Mouse (Mus musculus) liver, embryonic 15.5 days (tissue): Measurements from ENCODE around the gene Btbd35f22. TPM values are rescaled to one million over a fixed set of nuclear protein-coding genes. Genes with fewer than 3 reads are reported as not detected.
"Not testable (repeated sequence)": the region's sequence is repeated elsewhere in the genome, so short reads cannot be mapped to it uniquely, and the experiment has no call there.

Experiments used
- ATAC-seq: fragments of 200-750 bp; cut with Nextera tagmentation; 2 replicates; pipeline ENCODE4 v1.8.0; 2017; ENCODE audit warnings: moderate number of reproducible peaks, mild to moderate bottlenecking, moderate library complexity; ENCODE audit not compliant: insufficient read depth
- H3K27ac ChIP-seq: fragments of 300-500 bp; sonication (generic); replicated peaks from 2 replicates; pipeline ENCODE4 v1.5.1; 2015; ENCODE audit warnings: mild to moderate bottlenecking, inconsistent platforms
- H3K27me3 ChIP-seq: fragments of 300-500 bp; sonication (generic); 2 replicates; pipeline ENCODE4 v1.6.1; 2015; ENCODE audit warnings: mild to moderate bottlenecking, inconsistent platforms
- H3K36me3 ChIP-seq: fragments of 300-500 bp; sonication (generic); replicated peaks from 2 replicates; pipeline ENCODE4 v1.6.1; 2015; ENCODE audit warnings: moderate library complexity, mild to moderate bottlenecking, inconsistent platforms
- H3K4me1 ChIP-seq: fragments of 300-500 bp; sonication (generic); replicated peaks from 2 replicates; pipeline ENCODE4 v1.6.1; 2015; ENCODE audit warnings: inconsistent platforms
- H3K4me2 ChIP-seq: fragments of 300-500 bp; sonication (generic); 2 replicates; pipeline ENCODE4 v1.6.1; 2015; ENCODE audit warnings: moderate library complexity, mild to moderate bottlenecking, inconsistent platforms
- H3K4me3 ChIP-seq: fragments of 300-500 bp; sonication (generic); replicated peaks from 2 replicates; pipeline ENCODE4 v1.5.1; 2015; ENCODE audit warnings: mild to moderate bottlenecking, inconsistent platforms
- H3K9ac ChIP-seq: fragments of 300-500 bp; sonication (generic); 2 replicates; pipeline ENCODE4 v1.6.1; 2015; ENCODE audit warnings: moderate library complexity, mild to moderate bottlenecking, inconsistent platforms
- H3K9me3 ChIP-seq: fragments of 300-500 bp; sonication (generic); replicated peaks from 2 replicates; pipeline ENCODE4 v1.6.1; 2016; ENCODE audit warnings: inconsistent platforms
- WGBS: fragments of 180-500 bp; shearing (Covaris S2); methylation state at CpG from one replicate; pipeline ENCODE4 v1.1.7; 2015; ENCODE audit warnings: mixed read lengths; ENCODE audit not compliant: insufficient replicate concordance; 5-methylcytosine and 5-hydroxymethylcytosine counted together
- polyA plus RNA-seq: library from polyadenylated mRNA; unstranded; fragments of >200 nt; fragmentation: Nextera tagmentation; extraction: Ambion mirVana; gene quantifications from 2 replicates; pipeline ENCODE4 v1.2.1, GENCODE M21; 2015

The Btbd35f22 gene
- polyA plus RNA-seq: not detected in 2 replicates

GRCm38 (mm10) chrX:32047529-32047928, at the start of gene Btbd35f22:
Gene Btbd35f22 (plus strand): TSS chrX:32047829.
- no CpG with 5 or more reads among the region's 3 CpGs for WGBS
- not testable (repeated sequence) for H3K36me3 ChIP-seq, H3K4me2 ChIP-seq, H3K27me3 ChIP-seq, H3K27ac ChIP-seq, H3K9ac ChIP-seq, H3K4me3 ChIP-seq, ATAC-seq, H3K9me3 ChIP-seq, H3K4me1 ChIP-seq

Other genes starting within 250 kb of the Btbd35f22 start
- not detected in 2 replicates for gene Gm21637, start 85.8 kb upstream of the Btbd35f22 start, polyA plus RNA-seq
- not detected in 2 replicates for gene Btbd35f2, start 230.6 kb downstream of the Btbd35f22 start, polyA plus RNA-seq